Mouse (Mus musculus) layer of hippocampus, adult 9-11 months (tissue): ENCODE measurements around the gene Hoxd1.

ENCODE experiments used
- DNase-seq: peaks from one replicate; pipeline ENCODE4 v3.0.0; 2022

Gene Hoxd1

DNA sequence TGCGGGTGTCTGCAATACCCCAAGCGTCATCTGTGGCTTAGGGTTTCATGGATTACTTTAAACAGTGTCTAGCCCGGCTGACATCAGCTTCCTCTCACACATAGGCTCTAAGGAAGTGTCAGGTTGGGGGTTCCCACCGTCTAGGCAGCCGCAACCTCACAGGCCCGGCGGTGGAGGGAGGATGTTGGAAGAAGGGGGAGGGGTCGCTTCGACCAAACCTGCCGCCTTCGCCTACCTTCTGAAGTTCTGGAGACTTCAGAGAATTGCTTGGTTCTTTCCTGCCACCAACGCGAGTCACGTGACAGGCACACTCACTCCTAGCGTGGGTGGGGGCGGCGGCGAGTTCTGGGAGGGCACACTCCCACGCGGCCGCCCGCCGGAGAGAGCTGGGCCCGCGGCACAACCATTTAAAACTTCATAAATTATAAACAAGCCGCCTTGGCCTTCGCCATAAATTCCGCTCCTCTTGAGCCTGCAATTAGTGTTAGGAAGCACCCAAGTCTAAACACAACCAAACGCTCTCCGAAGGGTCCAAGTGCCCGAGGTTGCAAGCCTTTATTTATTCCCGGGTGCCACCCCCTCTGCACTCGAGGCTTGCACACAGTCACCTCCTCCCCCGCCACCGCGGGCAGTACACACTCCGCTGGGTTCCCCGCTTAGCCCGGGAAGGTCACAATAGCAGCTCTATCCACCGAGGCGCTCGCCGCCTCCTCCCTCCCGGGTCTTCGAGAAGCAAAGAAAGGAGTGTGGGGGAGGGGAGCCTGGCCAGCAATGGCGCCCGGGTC, 13.3 kb upstream of the Hoxd1 start:
- peak; percentile 12 for DNase-seq

DNA sequence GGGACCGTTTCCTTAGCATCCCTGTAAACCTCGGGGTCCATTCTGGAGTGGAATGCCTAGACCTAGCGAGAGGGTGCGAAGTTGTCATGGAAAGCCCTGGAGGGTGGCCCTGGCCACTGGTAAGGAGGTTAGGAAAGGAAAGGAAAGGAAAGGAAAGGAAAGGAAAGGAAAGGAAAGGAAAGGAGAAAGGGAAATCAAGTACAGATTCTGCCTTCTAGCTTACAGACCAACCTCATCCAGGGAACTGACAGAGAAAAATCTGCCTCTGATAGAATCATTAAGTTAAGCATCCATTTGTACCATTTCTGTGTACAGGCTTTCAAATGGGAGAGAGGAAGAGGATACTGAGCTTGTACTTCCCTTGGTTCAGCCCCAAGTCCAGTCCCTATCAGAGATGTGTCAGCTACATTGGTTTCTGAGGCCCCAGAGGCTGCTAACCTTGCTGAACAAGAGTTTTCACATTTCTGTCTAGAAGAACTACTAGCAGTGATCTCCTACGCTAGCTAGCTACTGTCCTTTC, 12.0 kb upstream of the Hoxd1 start:
- DNase-seq = no peak

DNA sequence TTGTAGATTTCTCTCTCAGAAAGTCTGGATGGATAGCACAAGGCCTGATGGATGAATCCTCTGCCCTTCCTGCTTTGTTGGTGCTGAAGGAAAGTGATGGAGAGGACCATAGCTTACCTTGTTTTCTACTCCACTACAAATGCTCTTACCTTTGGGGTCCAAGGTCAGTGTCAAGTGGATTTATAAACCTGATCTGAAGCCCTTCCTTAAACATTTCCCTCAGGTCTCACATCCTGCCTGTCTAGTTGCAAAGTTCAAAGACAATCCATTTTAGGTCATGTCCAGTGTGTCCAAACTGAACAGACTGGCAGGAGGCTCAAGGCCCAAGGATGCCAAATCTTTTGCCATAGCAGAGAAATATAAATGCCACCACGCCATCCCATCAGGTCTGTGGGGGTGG, 10.9 kb upstream of the Hoxd1 start:
- no peak for DNase-seq

DNA sequence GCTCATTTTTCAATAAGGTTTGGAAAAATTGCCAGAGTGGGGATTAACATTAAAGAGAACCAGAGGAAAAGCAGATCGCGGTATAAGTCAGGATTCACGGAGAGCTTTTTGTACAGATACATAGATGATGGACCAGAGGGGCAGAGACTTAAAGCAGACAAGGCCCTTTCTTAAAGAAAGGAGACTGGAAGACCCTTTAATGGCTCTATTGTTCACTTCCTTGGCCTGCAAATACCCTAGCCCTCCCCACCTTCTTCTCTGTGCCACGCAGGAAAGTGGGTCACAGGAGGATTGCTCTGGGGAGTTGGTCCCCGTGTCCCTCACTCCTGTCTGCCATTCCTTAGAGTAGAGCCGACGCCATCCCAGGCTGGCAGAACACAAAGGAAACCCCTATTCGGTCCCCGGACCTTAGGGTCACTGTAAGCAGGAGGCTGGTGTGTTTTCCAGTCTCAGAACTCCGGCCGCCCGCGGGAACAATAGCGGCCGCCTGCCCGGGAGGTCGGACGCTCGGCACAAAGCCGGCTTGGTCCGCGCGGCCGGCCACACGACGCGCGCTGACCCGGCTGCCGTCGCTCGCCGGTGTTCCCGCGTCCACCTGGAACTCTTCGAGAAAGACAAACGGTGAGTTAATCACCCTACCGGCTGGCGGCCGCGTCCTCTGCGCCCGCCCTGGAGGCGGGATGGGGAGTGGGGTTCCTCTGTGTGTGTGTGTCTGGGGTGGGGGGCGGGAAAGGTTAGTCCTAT, 10.2 kb upstream of the Hoxd1 start:
- no peak for DNase-seq

DNA sequence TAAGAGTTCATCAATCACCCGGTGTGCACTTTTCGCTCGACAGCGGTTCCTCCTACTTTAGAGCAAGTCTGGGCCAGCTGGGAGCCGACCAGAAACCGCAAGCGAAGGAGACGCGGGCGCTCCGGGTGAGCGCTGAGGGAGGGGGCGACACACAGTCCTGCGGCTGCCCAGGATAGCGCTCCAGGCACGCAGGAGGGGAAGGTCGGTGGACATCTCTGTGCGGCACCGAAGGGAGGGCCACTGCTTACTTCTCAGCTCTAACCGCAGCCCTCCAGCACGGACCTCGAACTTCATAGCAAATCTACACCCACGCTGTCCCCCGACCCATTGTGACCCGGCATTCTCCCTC, 9.6 kb upstream of the Hoxd1 start:
- no peak for DNase-seq

DNA sequence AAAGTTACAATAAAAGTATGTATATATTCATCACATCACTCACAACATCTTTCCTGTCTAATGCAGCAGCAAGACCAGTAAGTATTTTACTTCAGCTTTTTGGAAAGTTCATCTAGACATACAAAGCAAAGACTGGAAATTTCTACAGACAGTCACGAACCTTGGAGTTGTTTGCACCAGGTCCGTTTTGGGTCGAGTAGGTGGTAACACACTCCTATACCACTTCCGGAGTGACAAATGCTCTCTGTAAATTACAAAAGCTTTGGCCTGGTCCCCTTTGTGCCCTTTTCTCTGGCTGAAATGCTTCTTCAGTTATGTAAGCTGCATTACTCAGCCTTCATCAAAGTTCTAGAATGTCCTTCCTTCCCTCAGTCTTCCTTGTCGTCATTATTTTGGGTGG, 9.1 kb upstream of the Hoxd1 start:
- no peak for DNase-seq

DNA sequence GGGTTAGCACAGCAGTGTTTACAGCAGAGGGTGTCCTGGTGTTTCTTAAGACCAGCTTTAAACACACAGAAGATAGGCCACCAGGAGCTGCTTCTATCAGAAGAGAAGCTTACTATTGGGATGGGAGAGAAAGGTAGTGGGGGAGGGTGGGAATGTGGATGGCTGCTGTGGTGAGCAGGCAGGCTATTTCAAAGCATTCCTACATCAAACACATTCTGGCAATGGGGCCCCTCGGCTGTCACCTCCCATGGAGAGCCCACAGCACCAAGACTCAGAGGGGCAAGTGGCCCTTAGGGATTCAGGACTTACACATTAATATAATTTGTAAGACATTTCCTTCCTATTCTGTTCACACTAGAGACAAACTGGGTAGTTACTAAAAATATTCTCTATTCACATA, 2.6 kb upstream of the Hoxd1 start:
- no peak for DNase-seq

DNA sequence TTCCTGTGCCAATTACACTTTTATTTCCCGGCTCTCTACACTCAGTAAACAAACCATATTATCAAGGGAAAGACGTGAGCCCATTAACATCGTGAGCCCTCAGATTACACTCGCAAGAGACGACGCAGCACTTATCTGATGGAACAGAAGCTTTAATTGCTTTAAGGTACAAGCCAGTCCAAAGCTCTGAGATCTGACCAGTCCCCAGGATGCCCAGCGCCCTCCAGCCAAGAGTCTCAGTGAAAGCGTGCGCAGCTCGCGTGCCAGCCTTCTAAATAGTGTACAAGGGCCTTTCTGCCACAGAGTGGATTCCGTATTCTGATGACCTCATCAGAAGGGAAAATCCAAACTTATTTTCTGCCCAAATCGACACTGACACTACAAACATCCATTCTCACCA, 839 bp upstream of the Hoxd1 start:
- DNase-seq = no peak

DNA sequence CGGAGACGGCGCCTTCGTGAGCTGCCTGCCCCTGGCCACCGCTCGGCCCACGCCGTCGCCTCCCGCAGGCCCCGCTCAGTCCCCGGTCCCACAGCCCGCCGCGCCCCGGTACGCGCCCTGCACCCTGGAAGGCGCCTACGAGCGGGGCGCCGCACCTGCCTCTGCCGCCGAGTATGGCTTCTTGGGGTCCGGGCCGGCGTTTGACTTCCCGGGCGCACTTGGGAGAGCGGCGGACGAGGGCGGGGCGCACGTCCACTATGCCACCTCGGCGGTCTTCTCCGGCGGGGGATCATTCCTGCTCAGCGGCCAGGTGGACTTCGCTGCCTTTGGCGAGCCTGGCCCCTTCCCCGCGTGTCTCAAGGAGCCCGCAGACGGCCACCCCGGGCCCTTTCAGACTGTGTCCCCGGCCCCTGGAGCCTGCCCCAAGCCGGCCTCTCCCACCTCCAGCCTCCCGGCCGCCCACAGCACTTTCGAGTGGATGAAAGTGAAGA, 510 bp downstream of the Hoxd1 start:
- no peak for DNase-seq

DNA sequence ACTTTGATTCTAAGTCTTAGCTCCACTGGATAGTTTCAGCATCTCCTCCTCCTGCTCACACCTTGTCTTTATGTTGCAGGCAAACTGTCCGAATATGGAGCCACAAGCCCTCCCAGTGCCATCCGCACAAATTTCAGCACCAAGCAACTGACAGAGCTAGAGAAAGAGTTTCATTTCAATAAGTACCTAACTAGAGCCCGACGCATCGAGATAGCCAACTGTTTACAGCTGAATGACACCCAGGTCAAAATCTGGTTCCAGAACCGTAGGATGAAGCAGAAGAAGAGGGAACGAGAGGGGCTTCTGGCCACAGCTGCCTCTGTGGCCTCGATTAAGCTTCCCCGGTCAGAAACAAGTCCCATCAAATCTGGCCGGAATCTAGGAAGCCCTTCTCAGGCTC, 1.2 kb downstream of the Hoxd1 start:
- DNase-seq = no peak

DNA sequence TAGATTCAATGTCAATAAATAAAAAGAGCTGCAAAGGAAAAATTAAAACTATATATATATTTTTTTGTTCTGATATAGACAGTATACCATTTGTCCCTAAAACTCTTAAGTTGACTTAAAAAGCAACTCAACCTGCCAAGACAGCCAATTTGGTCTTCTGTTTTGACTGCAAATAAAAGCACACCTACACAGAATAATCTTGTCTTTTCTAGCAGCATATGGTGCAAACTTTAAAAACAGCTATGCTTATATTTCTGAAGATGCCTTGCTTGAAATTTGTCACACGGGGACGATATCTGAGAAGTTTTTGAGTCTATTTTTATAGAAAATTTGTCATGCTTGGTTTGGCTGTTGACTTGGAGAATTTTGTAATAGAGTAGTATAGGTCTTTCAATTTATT, 11.6 kb downstream of the Hoxd1 start:
- no peak for DNase-seq

DNA sequence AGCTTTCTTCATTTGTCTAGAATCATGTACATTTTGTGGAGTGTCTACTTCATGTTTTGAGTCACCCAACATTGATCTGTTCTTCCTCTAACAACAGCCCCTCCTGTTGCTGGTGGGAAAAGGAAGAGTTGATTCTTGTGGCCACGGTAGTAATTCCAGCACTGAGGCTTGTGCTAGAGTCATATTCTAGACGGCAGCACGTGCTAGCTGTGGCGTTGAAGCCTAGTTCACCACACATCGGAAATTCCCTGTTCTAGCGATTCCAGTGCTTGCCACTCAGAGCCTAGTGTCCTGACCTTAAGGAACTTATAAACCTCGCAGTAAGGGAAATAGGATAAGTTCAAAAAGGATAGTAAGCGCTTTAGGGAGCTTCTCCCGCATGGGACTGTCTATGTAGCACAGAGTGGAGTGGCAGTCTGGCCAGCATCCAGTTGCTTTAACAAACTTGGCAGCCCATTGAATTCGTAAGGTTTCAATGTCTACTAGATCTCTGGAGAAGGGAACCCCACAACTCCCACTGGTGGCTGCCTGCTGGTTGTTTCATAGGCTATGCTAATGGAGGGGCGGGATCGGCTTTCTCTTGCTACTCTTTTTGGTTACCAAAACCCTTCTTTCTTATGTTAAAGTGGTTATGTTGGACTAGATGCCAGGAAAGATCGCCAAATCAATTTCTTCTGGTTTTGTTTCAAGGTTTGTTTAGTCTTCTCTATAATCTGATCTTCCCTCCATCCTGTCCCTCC, 14.9 kb downstream of the Hoxd1 start:
- DNase-seq = no peak

DNA sequence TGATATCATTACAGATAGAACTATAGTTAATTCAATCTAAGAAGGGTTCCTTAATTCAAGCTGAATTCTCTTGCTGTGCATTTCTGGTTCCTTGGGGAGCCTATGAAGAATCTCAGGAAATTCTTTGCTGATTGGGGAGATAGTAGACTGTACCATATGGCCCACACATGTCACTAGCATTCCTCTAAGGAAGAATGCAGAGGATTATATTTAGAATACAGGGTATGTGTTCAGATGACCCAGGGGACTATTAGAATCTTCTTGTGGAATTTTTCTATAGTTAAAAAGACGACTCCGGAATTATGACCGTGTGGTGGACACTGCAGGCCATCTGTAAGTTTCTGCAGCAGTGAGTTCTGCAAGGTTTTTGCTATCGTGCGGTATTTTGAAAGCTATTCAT, 18.6 kb downstream of the Hoxd1 start:
- DNase-seq = no peak

DNA sequence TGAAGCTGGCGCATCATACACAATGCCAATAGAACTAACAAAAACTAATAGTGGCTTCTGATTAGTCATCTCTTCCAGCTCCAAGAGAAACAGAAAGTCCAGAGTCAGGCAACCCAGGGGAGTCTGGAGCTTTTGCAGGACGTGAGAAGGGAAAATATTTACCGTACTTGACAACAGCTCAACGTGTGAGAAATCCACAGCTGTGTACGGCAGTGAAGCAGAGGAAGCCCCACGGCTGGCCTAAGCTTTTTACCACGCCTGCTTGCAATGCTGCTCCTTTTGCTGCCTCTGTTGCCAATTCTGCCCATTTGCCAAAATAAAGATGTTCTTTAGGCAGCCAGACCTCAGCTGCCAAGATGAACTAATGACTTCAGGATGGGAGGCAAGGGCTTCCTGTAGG, 32.8 kb downstream of the Hoxd1 start:
- DNase-seq = no peak

DNA sequence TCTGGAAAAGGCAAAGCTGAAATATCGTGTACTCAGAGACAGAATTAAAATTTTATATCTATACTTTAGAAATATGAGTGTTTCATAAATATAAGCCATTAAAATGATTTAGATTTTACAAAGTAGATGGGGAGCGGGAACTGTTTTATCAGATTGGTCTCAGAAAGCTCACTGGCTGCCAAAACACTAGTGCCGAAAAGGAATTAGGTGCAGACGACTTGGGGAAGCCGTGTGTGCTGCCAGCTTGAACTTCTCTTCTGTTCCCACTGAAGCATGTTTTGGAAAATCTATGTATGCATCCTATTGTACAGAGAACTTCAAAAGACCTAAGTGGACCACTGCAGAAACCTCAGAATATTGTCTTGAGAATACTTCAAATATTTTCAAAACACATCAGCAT, 45.7 kb downstream of the Hoxd1 start:
- no peak for DNase-seq
